Mouse (Mus musculus): ENCODE measurements around the gene Abhd2. TPM values are rescaled to one million over a fixed set of nuclear protein-coding genes. Genes with fewer than 3 reads are reported as not detected.

The Abhd2 gene
- polyA plus RNA-seq, 1 experiment from 2014 or later, result 14.3 TPM

GRCm38 (mm10) chr7:79394666-79395065 is 121.7 kb downstream of the Abhd2 start:
- H3K27ac ChIP-seq, result no peak overlapping the region
- no peaks in the 10 kb centered on the region for H3K36me3 ChIP-seq
- H3K4me3 ChIP-seq, result no peak overlapping the region
- H3K27me3 ChIP-seq, result no peaks in the 10 kb centered on the region
- H3K4me1 ChIP-seq, result peaks cover 13% of the 10 kb centered on the region
- H3K4me2 ChIP-seq (replicated peaks), result no peak overlapping the region
- 63% methylated on average over 7 of the region's 7 CpGs for whole genome bisulfite sequencing
- ATAC-seq (ENCODE audit: low FRiP score), result no peak
- no peaks in the 10 kb centered on the region for H3K9me3 ChIP-seq (replicated peaks)
- H3K9ac ChIP-seq, result no peak overlapping the region

DNA sequence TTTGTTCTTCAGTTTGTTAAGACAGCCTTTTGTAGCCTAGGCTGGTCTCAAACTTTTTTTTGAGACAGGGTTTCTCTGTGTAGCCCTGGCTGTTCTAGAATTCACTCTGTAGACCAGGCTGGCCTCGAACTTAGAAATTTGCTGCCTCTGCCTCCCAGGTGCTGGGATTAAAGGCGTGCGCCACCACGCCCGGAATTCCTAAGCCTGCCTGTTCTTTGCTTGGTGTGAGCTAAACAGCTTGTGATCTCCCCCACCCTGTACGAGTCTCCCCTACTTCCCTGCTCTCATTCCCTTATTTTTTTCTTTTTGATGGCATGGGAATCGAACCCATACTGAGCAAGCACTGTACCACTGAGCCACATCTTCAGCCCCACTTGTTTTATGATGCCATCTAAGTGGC is 122.2 kb downstream of the Abhd2 start:
- WGBS, result 90% methylated on average over 7 of the region's 7 CpGs
- Histone ChIP-seq H3K27ac (no peak overlapping the region), H3K4me2 (replicated peaks) (no peak overlapping the region), H3K9ac (no peak overlapping the region), H3K27me3 (no peaks in the 10 kb centered on the region), H3K4me3 (no peak overlapping the region), H3K4me1 (peaks cover 13% of the 10 kb centered on the region), H3K36me3 (no peaks in the 10 kb centered on the region), H3K9me3 (replicated peaks) (no peaks in the 10 kb centered on the region)
- ATAC-seq (ENCODE audit: low FRiP score), result no peak

- H3K9ac ChIP-seq, result no peak overlapping the region
- WGBS, result 80% methylated on average over 10 of the region's 10 CpGs
These were observed 124.5 kb downstream of the Abhd2 start for GRCm38 (mm10) chr7:79397446-79397963.

DNA sequence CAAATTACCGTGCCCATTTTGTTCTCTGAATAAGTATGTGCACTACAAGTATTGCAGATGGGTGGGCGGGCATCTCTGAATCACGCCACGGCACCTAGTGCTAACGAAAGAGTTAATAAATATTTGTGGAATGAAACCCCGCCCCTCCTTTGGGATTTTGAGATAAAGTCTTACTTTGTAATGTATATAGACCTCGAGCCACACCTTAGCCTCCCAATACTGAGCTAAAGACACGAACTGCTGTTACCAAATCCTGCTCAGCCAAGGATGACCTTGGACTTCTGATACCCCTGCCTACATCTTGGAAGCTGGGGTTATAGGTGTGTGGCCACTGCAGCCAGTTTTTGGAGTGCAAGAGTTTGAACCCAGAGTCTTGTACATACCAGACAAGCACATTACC is 125.4 kb downstream of the Abhd2 start:
- no peak overlapping the region for H3K4me2 ChIP-seq (replicated peaks)
- no peaks in the 10 kb centered on the region for H3K4me1 ChIP-seq
- H3K27me3 ChIP-seq, result no peaks in the 10 kb centered on the region
- no peak for ATAC-seq (ENCODE audit: low FRiP score)
- no peaks in the 10 kb centered on the region for H3K36me3 ChIP-seq
- no peaks in the 10 kb centered on the region for H3K9me3 ChIP-seq (replicated peaks)
- no peak overlapping the region for H3K9ac ChIP-seq
- 88% methylated on average over 8 of the region's 8 CpGs for WGBS
- no peak overlapping the region for H3K4me3 ChIP-seq
- no peak overlapping the region for H3K27ac ChIP-seq

More at GRCm38 (mm10) chr7:79397446-79397963, 124.5 kb downstream of the Abhd2 start:
- no peak overlapping the region for H3K4me2 ChIP-seq (replicated peaks)
- H3K9me3 ChIP-seq (replicated peaks), result no peaks in the 10 kb centered on the region
- H3K4me3 ChIP-seq, result no peak overlapping the region
- H3K4me1 ChIP-seq, result peaks cover 5% of the 10 kb centered on the region
- no peaks in the 10 kb centered on the region for H3K36me3 ChIP-seq
- no peak for ATAC-seq (ENCODE audit: low FRiP score)
- H3K27me3 ChIP-seq, result no peaks in the 10 kb centered on the region
- H3K27ac ChIP-seq, result no peak overlapping the region

- ATAC-seq (ENCODE audit: low FRiP score), result no peak
- Histone ChIP-seq H3K9ac (no peak overlapping the region), H3K9me3 (replicated peaks) (no peaks in the 10 kb centered on the region), H3K27me3 (no peaks in the 10 kb centered on the region), H3K36me3 (no peaks in the 10 kb centered on the region), H3K4me1 (no peaks in the 10 kb centered on the region), H3K27ac (no peak overlapping the region), H3K4me2 (replicated peaks) (no peak overlapping the region), H3K4me3 (no peak overlapping the region)
- 78% methylated on average over 12 of the region's 12 CpGs for WGBS
These were observed 126.0 kb downstream of the Abhd2 start for GRCm38 (mm10) chr7:79398971-79399370.

DNA sequence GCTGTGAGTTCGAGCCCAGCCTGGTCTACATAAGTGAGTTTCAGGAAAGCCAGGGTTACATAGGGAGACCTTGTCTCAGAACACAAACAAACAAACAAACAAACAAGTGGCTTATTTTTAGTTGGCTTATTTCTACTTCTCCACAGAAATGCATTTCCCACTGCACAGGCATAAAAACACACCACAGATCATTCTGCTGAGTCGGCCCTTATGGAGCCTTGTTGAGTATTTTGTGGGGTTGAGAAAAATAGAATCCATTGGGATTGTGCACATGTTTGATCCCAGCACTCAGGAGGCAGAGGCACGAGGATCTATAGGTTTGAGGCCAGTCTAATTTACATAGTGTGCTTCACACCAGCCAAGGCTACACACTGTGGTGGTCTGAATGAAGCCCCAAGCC is 127.3 kb downstream of the Abhd2 start:
- WGBS, result 86% methylated on average over 3 of the region's 3 CpGs
- ATAC-seq (ENCODE audit: low FRiP score), result no peak

GRCm38 (mm10) chr7:79414449-79415375 is 141.7 kb downstream of the Abhd2 start:
- Histone ChIP-seq H3K27ac (no peak overlapping the region), H3K4me1 (no peaks in the 10 kb centered on the region), H3K9ac (no peak overlapping the region), H3K9me3 (replicated peaks) (no peaks in the 10 kb centered on the region), H3K36me3 (peaks cover 3% of the 10 kb centered on the region; the same call in 1 of the 2 replicates), H3K27me3 (no peaks in the 10 kb centered on the region), H3K4me2 (replicated peaks) (no peak overlapping the region), H3K4me3 (no peak overlapping the region)
- ATAC-seq (ENCODE audit: low FRiP score), result no peak
- 89% methylated on average over 18 of the region's 18 CpGs for WGBS

More for the DNA sequence above, 127.3 kb downstream of the Abhd2 start:
- no peak overlapping the region for H3K9ac ChIP-seq
- no peak overlapping the region for H3K4me2 ChIP-seq (replicated peaks)
- H3K4me3 ChIP-seq, result no peak overlapping the region
- no peak overlapping the region for H3K27ac ChIP-seq
- no peaks in the 10 kb centered on the region for H3K9me3 ChIP-seq (replicated peaks)
- no peaks in the 10 kb centered on the region for H3K36me3 ChIP-seq
- H3K27me3 ChIP-seq, result no peaks in the 10 kb centered on the region
- H3K4me1 ChIP-seq, result no peaks in the 10 kb centered on the region

Other genes with a start within 250 kb of the Abhd2 start
- 4.4 and 11.8 TPM in 2 replicates for gene Acan, start 219.7 kb upstream of the Abhd2 start, polyA plus RNA-seq (2016; fragmentation: Nextera tagmentation; extraction: Ambion mirVana)
- 0.92 and 1.9 TPM in 2 replicates for gene Hapln3, start 142.2 kb upstream of the Abhd2 start, polyA plus RNA-seq (2016; fragmentation: Nextera tagmentation; extraction: Ambion mirVana)
- 72.5 and 73.2 TPM in 2 replicates for gene Mfge8, start 124.1 kb upstream of the Abhd2 start, polyA plus RNA-seq (2016; fragmentation: Nextera tagmentation; extraction: Ambion mirVana)
- gene Rlbp1, start 113.8 kb downstream of the Abhd2 start, polyA plus RNA-seq (2016; fragmentation: Nextera tagmentation; extraction: Ambion mirVana), result 4.0 and 4.9 TPM in 2 replicates
- 10.0 and 11.2 TPM in 2 replicates for gene Fanci, start 118.7 kb downstream of the Abhd2 start, polyA plus RNA-seq (2016; fragmentation: Nextera tagmentation; extraction: Ambion mirVana)
- 40.1 and 42.0 TPM in 2 replicates for gene Polg, start 193.2 kb downstream of the Abhd2 start, polyA plus RNA-seq (2016; fragmentation: Nextera tagmentation; extraction: Ambion mirVana)

Data from hindbrain, embryonic 12.5 days (tissue).